Mouse (Mus musculus): Measurements from ENCODE around the gene 2410002F23Rik.
"Not testable (repeated sequence)": the region's sequence is repeated elsewhere in the genome, so short reads cannot be mapped to it uniquely, and the experiment has no call there.

DNA sequence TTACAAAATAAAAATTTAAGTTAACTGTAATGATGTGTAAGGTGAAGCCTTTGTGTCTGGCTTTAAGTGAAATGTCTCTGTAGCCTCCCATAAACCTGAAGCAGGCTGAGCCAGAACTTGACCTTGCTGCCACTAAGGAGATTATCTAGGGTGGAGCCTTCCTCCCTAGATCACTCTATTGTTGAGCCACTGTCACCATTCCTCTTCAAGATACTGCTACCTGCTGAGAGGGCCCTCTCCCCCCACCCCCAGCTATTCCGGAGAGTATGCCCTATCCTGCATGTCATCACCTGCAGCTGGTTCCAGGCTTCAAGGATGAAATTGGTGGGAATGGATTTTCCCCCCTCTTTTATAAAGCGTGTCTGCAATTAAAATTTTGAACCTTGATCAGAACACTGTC is 51.0 kb downstream of the 2410002F23Rik start:
- not testable (repeated sequence) for TF ChIP-seq CTCF (IDR thresholded peaks at IDR 0.05; ENCODE audit: low read depth, low read length); GATA1 (IDR thresholded peaks at IDR 0.05; ENCODE audit: borderline replicate concordance, low read length)

All from G1E (cell line).